17 mouse cellular contexts compared by ENCODE assay signal in the genomic region with DNA sequence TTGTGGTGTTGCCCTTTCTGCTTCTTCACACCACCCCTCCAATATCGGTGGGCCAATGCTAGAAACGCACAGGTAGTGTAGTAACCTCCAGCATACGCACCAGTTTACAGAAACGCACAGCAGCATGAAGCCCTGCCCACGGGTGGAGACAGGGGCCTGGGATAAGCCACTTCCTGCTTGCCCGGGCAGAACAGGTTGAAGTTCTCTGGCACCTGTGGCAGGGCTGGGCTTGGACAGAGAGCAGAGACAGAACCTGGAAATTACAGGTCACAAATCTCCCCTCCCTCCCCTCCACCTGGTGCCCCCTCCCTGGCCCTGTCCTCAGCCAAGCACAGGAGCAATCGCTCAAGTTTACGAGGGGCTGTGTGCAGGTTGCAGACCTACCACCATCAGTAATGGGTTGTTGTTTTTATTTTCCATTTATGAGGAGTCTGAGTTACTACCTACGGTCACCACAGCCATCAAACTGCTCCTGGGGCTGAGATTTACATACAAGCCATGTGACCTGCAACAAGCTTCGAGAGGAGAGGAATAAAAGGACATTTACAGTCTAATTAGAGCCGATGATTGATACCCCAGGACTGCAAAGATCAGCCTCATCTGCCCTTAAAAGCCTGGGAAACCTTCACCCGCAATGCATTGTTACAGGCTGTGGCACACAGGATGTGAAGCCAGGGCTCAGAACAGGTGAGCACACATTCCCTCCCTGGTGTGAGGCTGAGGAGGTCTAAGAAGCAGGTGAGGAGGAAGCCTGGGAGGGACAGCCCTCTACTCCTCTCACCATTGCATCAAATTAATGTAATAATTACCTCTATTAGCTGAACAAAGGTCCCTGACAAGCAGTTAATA.
A peak's percentile ranks its signal among the peaks of the same experiment; 100 is the strongest.
DNase-seq lines count a peak whose midpoint lies in the region; ATAC-seq lines count a peak whose summit lies in the region.
"Had no signal": no experiment of that assay in that cellular context is flagged by ENCODE, and none has a peak within 500 bp of the region (broad histone marks: within the 10 kb centered on the region; RNA-seq: fewer than 3 reads in every experiment).

No protein-coding gene starts in this region.

- no peak overlapping the region for H3K4me2 ChIP-seq in forebrain, embryonic 16.5 days (ENCODE audit: low read length)
- H3K4me2 ChIP-seq: forebrain, embryonic 15.5 days; heart, embryonic 11.5 days; hindbrain, embryonic 15.5 days; limb, embryonic 13.5 days; midbrain, embryonic 13.5 days had no signal

- peak; percentile 78 for DNase-seq in heart, adult 11 months
- no peak for DNase-seq in heart, adult 18-20 months
- peak; percentile 40 for DNase-seq in forelimb bud, embryonic 11.5 days (ENCODE audit: low read depth, low spot score)
- DNase-seq in kidney, adult 8-10 months = peak; percentile 27 to 54
- peak; percentile 57 to 78 for DNase-seq in kidney, postnatal 25 days
- no peak for DNase-seq in gastrocnemius, postnatal 10 days
- DNase-seq in frontal cortex, postnatal 14 days (ENCODE audit: low spot score in 2 of 2) = no peak
- DNase-seq: cerebellum, postnatal 14 days; gastrocnemius, postnatal 14 days; heart, postnatal 14 days had no signal

- no peaks in the 10 kb centered on the region for H3K27me3 ChIP-seq in forebrain, embryonic 16.5 days (replicated peaks; ENCODE audit: control insufficient read depth, insufficient read depth, low read length)
- H3K27me3 ChIP-seq: hindbrain, embryonic 15.5 days; midbrain, embryonic 13.5 days had no signal

- no peak overlapping the region for H3K9ac ChIP-seq in forebrain, embryonic 16.5 days (replicated peaks; ENCODE audit: low read depth, low read length)
- H3K9ac ChIP-seq: forebrain, embryonic 15.5 days; hindbrain, embryonic 15.5 days; limb, embryonic 13.5 days; liver, embryonic 14.5 days; midbrain, embryonic 13.5 days had no signal

- no peak overlapping the region for H3K4me3 ChIP-seq in forebrain, embryonic 16.5 days (replicated peaks; ENCODE audit: low read length)
- H3K4me3 ChIP-seq: forebrain, embryonic 15.5 days; hindbrain, embryonic 15.5 days; limb, embryonic 13.5 days; midbrain, embryonic 13.5 days had no signal

- no peak for ATAC-seq in forebrain, embryonic 16.5 days
- ATAC-seq: forebrain, embryonic 15.5 days; midbrain, embryonic 13.5 days had no signal

- H3K4me1 ChIP-seq in forebrain, embryonic 16.5 days (replicated peaks; ENCODE audit: control insufficient read depth, insufficient read depth, low read length) = no peaks in the 10 kb centered on the region

- WGBS in forebrain, embryonic 16.5 days = 83% methylated on average over 12 of the region's 12 CpGs

- no peak overlapping the region for H3K27ac ChIP-seq in forebrain, embryonic 16.5 days (ENCODE audit: low read length)
- H3K27ac ChIP-seq: forebrain, embryonic 15.5 days; hindbrain, embryonic 15.5 days; limb, embryonic 13.5 days; liver, embryonic 14.5 days; midbrain, embryonic 13.5 days had no signal

- no peaks in the 10 kb centered on the region for H3K9me3 ChIP-seq in forebrain, embryonic 16.5 days (ENCODE audit: control insufficient read depth, low read length)
- H3K9me3 ChIP-seq: forebrain, embryonic 15.5 days; hindbrain, embryonic 15.5 days; limb, embryonic 13.5 days; midbrain, embryonic 13.5 days had no signal

- no peaks in the 10 kb centered on the region for H3K36me3 ChIP-seq in forebrain, embryonic 16.5 days (ENCODE audit: control insufficient read depth, insufficient read depth)
- H3K36me3 ChIP-seq: forebrain, embryonic 15.5 days; hindbrain, embryonic 15.5 days; limb, embryonic 13.5 days; midbrain, embryonic 13.5 days had no signal

Comparison
In these comparisons a context has a peak if more than half of its experiments do, and no peak if none do; other contexts are left out.
1. DNase-seq: peak in heart, adult 11 months (single experiment), forelimb bud, embryonic 11.5 days (single experiment), kidney, adult 8-10 months (2 of 2) and kidney, postnatal 25 days (2 of 2); none in heart, adult 18-20 months (0 of 2), gastrocnemius, postnatal 10 days (single experiment) and frontal cortex, postnatal 14 days (0 of 2).